Mouse (Mus musculus) adrenal gland, postnatal 10 days (tissue): ENCODE measurements at regions not wholly inside any gene's neighbourhood (a gene's known extent, or its start where the extent isn't known, plus 50 kb on each side); places are given as distances from the start of the nearest gene placed in this dataset.

Experiments
- DNase-seq: peaks from one replicate; pipeline ENCODE4 v3.0.0; 2021; ENCODE audit warnings: mixed read lengths

DNA sequence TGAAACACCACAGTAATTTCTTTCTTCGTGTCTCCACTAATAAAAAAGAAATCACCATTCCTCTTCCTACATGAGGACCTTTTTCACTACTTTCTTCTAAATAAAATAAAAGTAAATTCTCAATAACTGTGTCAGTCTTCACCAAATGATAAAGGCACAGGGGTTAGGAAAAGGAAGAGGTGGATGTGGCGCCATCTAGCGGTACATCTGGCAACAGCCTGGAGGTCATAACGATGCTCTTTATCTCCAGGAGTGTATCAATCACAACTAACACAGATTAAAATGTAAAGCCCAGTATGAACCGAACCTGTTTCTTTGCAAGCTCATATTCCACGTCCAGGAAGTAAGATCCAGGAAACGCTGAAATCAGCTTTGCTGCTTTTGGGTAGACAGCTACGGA, 793.0 kb downstream of the Gm7489 start:
- DNase-seq = peak; percentile 50
